ENCODE assay signal across 10 mouse cellular contexts in the genomic region with DNA sequence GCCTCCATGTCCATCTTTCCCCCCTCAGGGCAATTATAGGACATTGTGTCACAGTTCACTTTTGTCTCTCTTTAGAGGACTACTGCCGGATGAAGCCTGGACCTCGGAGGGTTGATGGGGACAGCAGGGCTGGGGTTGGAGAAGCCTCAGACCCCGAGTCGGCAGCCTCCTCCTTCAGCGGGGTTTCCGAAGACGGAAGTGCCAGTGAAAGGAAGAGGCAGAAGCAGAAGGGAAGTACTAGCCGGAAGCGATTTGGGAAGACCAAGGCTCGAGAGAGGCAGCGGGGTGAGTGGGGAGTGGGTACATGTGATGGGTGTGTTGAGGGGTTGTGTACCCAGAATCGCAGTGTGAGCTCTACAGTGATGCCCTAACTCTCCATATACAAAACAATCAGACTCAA. TPM values are rescaled to one million over a fixed set of nuclear protein-coding genes. Genes with fewer than 3 reads are reported as not detected.
A peak's percentile ranks its signal among the peaks of the same experiment; 100 is the strongest.
DNase-seq lines count a peak whose midpoint lies in the region; ATAC-seq and TF ChIP-seq lines count a peak whose summit lies in the region.
"Had no signal": no experiment of that assay in that cellular context is flagged by ENCODE, and none has a peak within 500 bp of the region (broad histone marks: within the 10 kb centered on the region; RNA-seq: fewer than 3 reads in every experiment).

No protein-coding gene starts in this region.

- H3K4me1 ChIP-seq in cerebellum, adult 2 months (ENCODE audit: control insufficient read depth, insufficient read depth, low read length) = peaks cover 8% of the 10 kb centered on the region
- peaks cover 23% of the 10 kb centered on the region for H3K4me1 ChIP-seq in forebrain, embryonic 14.5 days (ENCODE audit: control insufficient read depth, insufficient read depth, low read length)

- no peak for TF ChIP-seq POLR2A in cerebellum, adult 2 months (IDR thresholded peaks at IDR 0.05; ENCODE audit: borderline replicate concordance, insufficient read depth, low read length)

- intact Hi-C loops in left cerebral cortex, adult 2 months (cut with DNase I) = loop anchor here (10.0 kb wide), 2 partner anchors 215 to 505 kb away; partner anchors contain the start of gene Shisa7
- intact Hi-C loops in left cerebral cortex, postnatal 14 days (cut with DNase I) = loop anchor here (5.0 kb wide), 1 partner anchor 42 kb away; the partner anchor contains the start of gene Gm44973
- intact Hi-C loops in left cerebral cortex, postnatal 25 days (cut with DNase I) = no loop called here

- WGBS in cerebellum, adult 2 months = 90% methylated on average over 12 of the region's 12 CpGs
- WGBS in forebrain, embryonic 14.5 days = 92% methylated on average over 12 of the region's 12 CpGs
- 93% methylated on average over 12 of the region's 12 CpGs for WGBS in macrophage (ENCODE audit: missing documents)

- no peak overlapping the region for H3K4me3 ChIP-seq in cerebellum, adult 2 months (replicated peaks; ENCODE audit: insufficient read depth, low read depth, low read length)
- no peak overlapping the region; the same call in 1 of the 2 replicates for H3K4me3 ChIP-seq in left cerebral cortex, adult 2 months
- no peak overlapping the region for H3K4me3 ChIP-seq in forebrain, embryonic 14.5 days (ENCODE audit: low read depth, low read length)
- H3K4me3 ChIP-seq in macrophage (ENCODE audit: inconsistent target) = no peak overlapping the region

- no peaks in the 10 kb centered on the region for H3K36me3 ChIP-seq in forebrain, embryonic 14.5 days (ENCODE audit: control insufficient read depth, insufficient read depth, low read length)
- H3K36me3 ChIP-seq in macrophage (ENCODE audit: inconsistent target) = no peaks in the 10 kb centered on the region

- peak overlapping the region; percentile 73; the same call in 1 of the 2 replicates for H3K4me2 ChIP-seq in forebrain, embryonic 14.5 days (ENCODE audit: low read length)

- H3K27ac ChIP-seq in cerebellum, adult 2 months (ENCODE audit: insufficient read depth, low read length) = peak overlapping the region; percentile 35; the same call in 1 of the 2 replicates
- H3K27ac ChIP-seq in left cerebral cortex, adult 2 months = peak overlapping the region; percentile 99
- no peak overlapping the region for H3K27ac ChIP-seq in forebrain, embryonic 14.5 days (ENCODE audit: low read depth, low read length)
- H3K27ac ChIP-seq in macrophage = peak overlapping the region; percentile 98; the same call in 1 of the 2 replicates

- no peak for TF ChIP-seq CTCF in cerebellum, adult 2 months (IDR thresholded peaks at IDR 0.05; ENCODE audit: borderline replicate concordance, insufficient read depth, low read depth, low read length)
- no peak for TF ChIP-seq CTCF in left cerebral cortex, adult 2 months (IDR thresholded peaks at IDR 0.05)

- no peaks in the 10 kb centered on the region for H3K9me3 ChIP-seq in forebrain, embryonic 14.5 days (replicated peaks; ENCODE audit: control insufficient read depth, low read length)

- peak in 1 of 2 experiments; percentile 38 for DNase-seq in cerebellum, adult 2 months
- no peak for DNase-seq in cerebellum, postnatal 4 days (ENCODE audit: low spot score in 2 of 2)
- no peak for DNase-seq in left cerebral cortex, adult 2 months (ENCODE audit: extremely low spot score in 1 of 2, low spot score in 2 of 2)
- DNase-seq in left cerebral cortex, postnatal 14 days (ENCODE audit: low spot score in 2 of 2) = no peak
- no peak for DNase-seq in forebrain, embryonic 14.5 days (ENCODE audit: low spot score)
- DNase-seq in left cerebral cortex, postnatal 25 days (ENCODE audit: low spot score in 2 of 2) = no peak
- no peak for DNase-seq in yolk sac, embryonic 10.5 days (ENCODE audit: low spot score)

- no peaks in the 10 kb centered on the region for H3K27me3 ChIP-seq in cerebellum, adult 2 months (ENCODE audit: control insufficient read depth, insufficient read depth, low read length)
- H3K27me3 ChIP-seq in forebrain, embryonic 14.5 days (replicated peaks; ENCODE audit: control insufficient read depth, insufficient read depth, low read length) = peaks cover 36% of the 10 kb centered on the region

- H3K9ac ChIP-seq in forebrain, embryonic 14.5 days (ENCODE audit: low read length) = peak overlapping the region; percentile 93

- no peak for ATAC-seq in forebrain, embryonic 14.5 days
- ATAC-seq: inflammation-experienced regulatory T-cells, adult 6 months had no signal

- H3K79me2 ChIP-seq in macrophage (ENCODE audit: inconsistent target) = peaks cover 19% of the 10 kb centered on the region

RNA-seq across cellular contexts. Expression of gene U2af2, which starts 2.5 kb away (rescaled TPM):
- polyA plus RNA-seq in cerebellum, adult 2 months (2012; rRNA removed) = 196 and 211 TPM in 2 replicates
- 100 to 1,000 TPM; 183 to 187 TPM for total RNA-seq in left cerebral cortex, adult 2 months (2021)
- 100 to 1,000 TPM; 166 to 173 TPM for total RNA-seq in left cerebral cortex, postnatal 14 days (2021)
- 124 and 133 TPM in 2 replicates for polyA plus RNA-seq in forebrain, embryonic 14.5 days (2014; fragmentation: Nextera tagmentation; extraction: Ambion mirVana)
- 100 to 1,000 TPM; 468 to 929 (median 653) TPM for total RNA-seq in macrophage (2018; cell fraction: chromatin; rRNA removed)
- 100 to 1,000 TPM in 13 of 26 experiments, 10 to 100 TPM in 13; 71.7 to 122 (median 101) TPM for total RNA-seq in macrophage (2018; cell fraction: cytosol; rRNA removed)
- total RNA-seq in macrophage (2018; cell fraction: nucleus; rRNA removed) = 100 to 1,000 TPM; 190 to 472 (median 318) TPM
- polyA plus RNA-seq in macrophage (2018) = 93.4 to 180 TPM (median 101 TPM) in 3 replicates
- 100 to 1,000 TPM; 171 to 180 TPM for total RNA-seq in left cerebral cortex, postnatal 25 days (2021)

RNA-seq across cellular contexts. Expression of gene Zfp580, which starts 8.1 kb away (rescaled TPM):
- 29.7 and 34.3 TPM in 2 replicates for polyA plus RNA-seq in cerebellum, adult 2 months (2012; rRNA removed)
- 10 to 100 TPM; 30.5 to 32.5 TPM for total RNA-seq in left cerebral cortex, adult 2 months (2021)
- total RNA-seq in left cerebral cortex, postnatal 14 days (2021) = 10 to 100 TPM; 56.1 to 62.8 TPM
- 54.5 and 64.9 TPM in 2 replicates for polyA plus RNA-seq in forebrain, embryonic 14.5 days (2014; fragmentation: Nextera tagmentation; extraction: Ambion mirVana)
- 1 to 10 TPM in 8 of 26 experiments, under 1 TPM in 4, not detected in 14; 0.45 to 3.4 (median 1.2) TPM for total RNA-seq in macrophage (2018; cell fraction: chromatin; rRNA removed)
- total RNA-seq in macrophage (2018; cell fraction: cytosol; rRNA removed) = 1 to 10 TPM in 25 of 26 experiments, under 1 TPM in 1; 0.93 to 4.2 (median 2.2) TPM
- 1 to 10 TPM in 13 of 26 experiments, under 1 TPM in 5, not detected in 8; 0.53 to 2.7 (median 1.6) TPM for total RNA-seq in macrophage (2018; cell fraction: nucleus; rRNA removed)
- polyA plus RNA-seq in macrophage (2018) = 2.0 TPM in 3 replicates
- 10 to 100 TPM; 36.8 to 41.7 TPM for total RNA-seq in left cerebral cortex, postnatal 25 days (2021)

RNA-seq across cellular contexts. Expression of gene Epn1, which starts 20.6 kb away (rescaled TPM):
- 246 and 251 TPM in 2 replicates for polyA plus RNA-seq in cerebellum, adult 2 months (2012; rRNA removed)
- 100 to 1,000 TPM; 470 to 471 TPM for total RNA-seq in left cerebral cortex, adult 2 months (2021)
- 100 to 1,000 TPM; 429 to 432 TPM for total RNA-seq in left cerebral cortex, postnatal 14 days (2021)
- 71.3 and 89.0 TPM in 2 replicates for polyA plus RNA-seq in forebrain, embryonic 14.5 days (2014; fragmentation: Nextera tagmentation; extraction: Ambion mirVana)
- 100 to 1,000 TPM in 13 of 26 experiments, 10 to 100 TPM in 13; 39.2 to 176 (median 99.5) TPM for total RNA-seq in macrophage (2018; cell fraction: chromatin; rRNA removed)
- total RNA-seq in macrophage (2018; cell fraction: cytosol; rRNA removed) = 100 to 1,000 TPM in 25 of 26 experiments, 10 to 100 TPM in 1; 88.5 to 168 (median 131) TPM
- total RNA-seq in macrophage (2018; cell fraction: nucleus; rRNA removed) = 100 to 1,000 TPM in 16 of 26 experiments, 10 to 100 TPM in 10; 52.8 to 179 (median 117) TPM
- 84.6 to 130 TPM (median 119 TPM) in 3 replicates for polyA plus RNA-seq in macrophage (2018)
- 100 to 1,000 TPM; 454 to 461 TPM for total RNA-seq in left cerebral cortex, postnatal 25 days (2021)

RNA-seq across cellular contexts. Expression of gene Zfp784, which starts 21.2 kb away (rescaled TPM):
- polyA plus RNA-seq in cerebellum, adult 2 months (2012; rRNA removed) = 8.4 and 9.6 TPM in 2 replicates
- 1 to 10 TPM; 4.2 to 5.5 TPM for total RNA-seq in left cerebral cortex, adult 2 months (2021)
- 1 to 10 TPM; 5.4 TPM for total RNA-seq in left cerebral cortex, postnatal 14 days (2021)
- 6.2 and 6.3 TPM in 2 replicates for polyA plus RNA-seq in forebrain, embryonic 14.5 days (2014; fragmentation: Nextera tagmentation; extraction: Ambion mirVana)
- total RNA-seq in macrophage (2018; cell fraction: chromatin; rRNA removed) = 10 to 100 TPM in 3 of 26 experiments, 1 to 10 TPM in 23; 3.0 to 10.8 (median 5.4) TPM
- 1 to 10 TPM in 23 of 26 experiments, under 1 TPM in 3; 0.76 to 3.0 (median 1.9) TPM for total RNA-seq in macrophage (2018; cell fraction: cytosol; rRNA removed)
- 1 to 10 TPM; 2.0 to 8.7 (median 4.3) TPM for total RNA-seq in macrophage (2018; cell fraction: nucleus; rRNA removed)
- 1.8 to 2.2 TPM (median 1.8 TPM) in 3 replicates for polyA plus RNA-seq in macrophage (2018)
- total RNA-seq in left cerebral cortex, postnatal 25 days (2021) = 1 to 10 TPM; 5.4 to 6.5 TPM

RNA-seq across cellular contexts. Expression of gene 4632433K11Rik, which starts 25.5 kb away (rescaled TPM):
- not detected in 2 replicates for polyA plus RNA-seq in cerebellum, adult 2 months (2012; rRNA removed)
- not detected for total RNA-seq in left cerebral cortex, adult 2 months (2021)
- not detected for total RNA-seq in left cerebral cortex, postnatal 14 days (2021)
- polyA plus RNA-seq in forebrain, embryonic 14.5 days (2014; fragmentation: Nextera tagmentation; extraction: Ambion mirVana) = not detected in 2 replicates
- 10 to 100 TPM in 2 of 26 experiments, 1 to 10 TPM in 18, under 1 TPM in 1, not detected in 5; 0.95 to 12.7 (median 2.7) TPM for total RNA-seq in macrophage (2018; cell fraction: chromatin; rRNA removed)
- under 1 TPM in 5 of 26 experiments, not detected in 21; 0.24 to 0.49 (median 0.29) TPM for total RNA-seq in macrophage (2018; cell fraction: cytosol; rRNA removed)
- 1 to 10 TPM in 12 of 26 experiments, under 1 TPM in 2, not detected in 12; 0.58 to 7.7 (median 3.3) TPM for total RNA-seq in macrophage (2018; cell fraction: nucleus; rRNA removed)
- 0.25 to 0.76 TPM in 2 of 3 replicates, not detected in the other for polyA plus RNA-seq in macrophage (2018)
- total RNA-seq in left cerebral cortex, postnatal 25 days (2021) = 1 to 10 TPM in 1 of 2 experiments, under 1 TPM in 1; 0.85 to 1.2 TPM
- total RNA-seq: adrenal gland, postnatal 14 days had no signal
- polyA plus RNA-seq: inflammation-experienced regulatory T-cells, adult 6 months had no signal
